Mouse (Mus musculus): ENCODE data around the gene Pkhd1. TPM values are rescaled to one million over a fixed set of nuclear protein-coding genes. Genes with fewer than 3 reads are reported as not detected.
"Not testable (repeated sequence)": the region's sequence is repeated elsewhere in the genome, so short reads cannot be mapped to it uniquely, and the experiment has no call there.

The Pkhd1 gene
- polyA plus RNA-seq, 1 experiment from 2014 or later = 0.10 TPM

DNA sequence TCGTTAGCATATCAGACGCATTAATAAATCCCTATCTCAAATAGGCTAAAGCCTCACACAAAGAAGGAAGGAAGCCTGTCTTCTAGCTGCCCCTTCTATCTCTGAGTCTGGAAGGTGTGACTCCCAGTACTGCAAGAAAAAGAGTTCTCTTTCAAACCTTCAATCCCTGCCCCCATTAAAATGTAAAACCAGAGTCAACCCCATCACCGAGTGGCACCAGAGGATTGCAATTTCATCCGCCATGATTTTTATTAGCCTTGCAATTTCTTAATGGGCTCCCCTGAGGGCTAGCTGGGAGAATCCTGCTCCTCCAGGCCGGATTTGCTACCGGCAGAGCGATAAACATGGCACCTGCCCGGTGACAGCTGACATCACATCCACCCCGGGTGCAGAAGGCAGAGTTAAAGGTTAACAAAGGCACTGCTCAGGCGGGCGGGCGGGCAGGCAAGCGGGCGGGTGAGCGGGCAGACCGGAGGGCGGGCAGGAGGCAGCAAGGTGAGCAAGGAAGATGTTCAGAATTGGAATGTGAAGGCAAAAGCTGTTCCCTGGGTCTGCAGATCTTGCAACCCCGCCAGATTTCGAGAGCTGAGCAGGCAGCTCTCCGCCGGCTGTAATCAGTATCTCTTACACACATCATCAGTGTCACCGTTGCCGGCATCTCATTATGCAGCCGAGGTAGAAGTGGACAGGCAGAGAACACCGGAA is 140.2 kb downstream of the Pkhd1 start:
- 2% methylated on average over 25 of the region's 25 CpGs for WGBS
- peak; percentile 93 for ATAC-seq

DNA sequence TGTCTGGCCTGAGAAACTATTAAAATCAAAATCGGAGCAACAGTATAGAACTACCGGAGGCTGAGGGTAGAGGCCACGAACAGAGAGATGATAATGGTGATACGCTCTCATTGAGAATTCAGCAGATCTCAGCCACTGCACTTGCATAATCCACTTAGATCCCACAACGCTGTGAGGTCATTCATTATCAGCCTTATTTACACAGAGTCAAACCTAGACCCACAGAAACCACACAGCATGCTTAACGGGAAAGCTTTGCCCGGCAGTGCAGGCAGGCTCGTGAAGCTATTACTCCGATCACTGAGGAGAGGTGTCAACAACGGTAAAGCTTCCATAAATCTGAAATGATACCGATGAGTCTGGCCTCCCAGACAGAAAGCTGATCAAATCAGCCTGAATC is 147.1 kb downstream of the Pkhd1 start:
- Histone ChIP-seq H3K9me3 (replicated peaks; ENCODE audit: control insufficient read depth, low read length, poor library complexity, severe bottlenecking) (no peaks in the 10 kb centered on the region), H3K4me1 (ENCODE audit: control insufficient read depth, insufficient read depth, low read length) (no peaks in the 10 kb centered on the region), H3K36me3 (ENCODE audit: control insufficient read depth, insufficient read depth, low read length) (no peaks in the 10 kb centered on the region), H3K4me2 (ENCODE audit: low read length) (no peak overlapping the region), H3K9ac (ENCODE audit: low read depth, low read length) (no peak overlapping the region), H3K4me3 (ENCODE audit: low read depth, low read length) (no peak overlapping the region), H3K27ac (ENCODE audit: low read length) (no peak overlapping the region), H3K27me3 (ENCODE audit: control insufficient read depth, insufficient read depth, low read depth, low read length) (no peaks in the 10 kb centered on the region)
- 46% methylated on average over 11 of the region's 11 CpGs for WGBS
- ATAC-seq = no peak; the same call in 1 of the 2 replicates

More for the DNA sequence above, 140.2 kb downstream of the Pkhd1 start:
- Histone ChIP-seq H3K27ac (ENCODE audit: low read length) (peak overlapping the region; percentile 83), H3K4me1 (ENCODE audit: control insufficient read depth, insufficient read depth, low read length) (peaks cover 11% of the 10 kb centered on the region; the same call in 1 of the 2 replicates), H3K27me3 (ENCODE audit: control insufficient read depth, insufficient read depth, low read depth, low read length) (no peaks in the 10 kb centered on the region), H3K4me3 (ENCODE audit: low read depth, low read length) (peak overlapping the region; percentile 38), H3K36me3 (ENCODE audit: control insufficient read depth, insufficient read depth, low read length) (no peaks in the 10 kb centered on the region), H3K4me2 (ENCODE audit: low read length) (peak overlapping the region; percentile 59), H3K9ac (ENCODE audit: low read depth, low read length) (peak overlapping the region; percentile 60), H3K9me3 (replicated peaks; ENCODE audit: control insufficient read depth, low read length, poor library complexity, severe bottlenecking) (no peaks in the 10 kb centered on the region)

DNA sequence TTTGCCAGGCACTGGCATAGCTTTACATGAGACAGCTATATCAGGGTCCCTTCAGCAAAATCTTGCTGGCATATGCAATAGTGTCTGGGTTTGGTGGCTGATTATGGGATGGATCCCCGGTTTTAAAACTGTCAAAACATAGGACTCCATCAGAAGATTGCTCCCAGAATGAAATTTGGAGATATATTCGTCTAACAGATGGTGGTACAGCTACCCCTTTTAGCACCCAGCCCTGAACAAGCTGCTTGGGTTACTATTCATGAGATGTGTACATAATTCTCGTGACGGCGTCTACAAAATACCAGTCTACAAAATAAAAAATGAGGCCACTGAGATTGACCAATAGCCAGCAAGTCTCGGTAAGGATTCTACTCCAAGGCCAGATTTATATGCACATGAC is 147.5 kb downstream of the Pkhd1 start:
- Histone ChIP-seq H3K36me3 (ENCODE audit: control insufficient read depth, insufficient read depth, low read length) (no peaks in the 10 kb centered on the region), H3K4me3 (ENCODE audit: low read depth, low read length) (no peak overlapping the region), H3K4me2 (ENCODE audit: low read length) (no peak overlapping the region), H3K27ac (ENCODE audit: low read length) (no peak overlapping the region), H3K4me1 (ENCODE audit: control insufficient read depth, insufficient read depth, low read length) (no peaks in the 10 kb centered on the region), H3K9me3 (replicated peaks; ENCODE audit: control insufficient read depth, low read length, poor library complexity, severe bottlenecking) (no peaks in the 10 kb centered on the region), H3K9ac (ENCODE audit: low read depth, low read length) (no peak overlapping the region), H3K27me3 (ENCODE audit: control insufficient read depth, insufficient read depth, low read depth, low read length) (no peaks in the 10 kb centered on the region)
- no peak for ATAC-seq
- 83% methylated on average over 6 of the region's 6 CpGs for WGBS

DNA sequence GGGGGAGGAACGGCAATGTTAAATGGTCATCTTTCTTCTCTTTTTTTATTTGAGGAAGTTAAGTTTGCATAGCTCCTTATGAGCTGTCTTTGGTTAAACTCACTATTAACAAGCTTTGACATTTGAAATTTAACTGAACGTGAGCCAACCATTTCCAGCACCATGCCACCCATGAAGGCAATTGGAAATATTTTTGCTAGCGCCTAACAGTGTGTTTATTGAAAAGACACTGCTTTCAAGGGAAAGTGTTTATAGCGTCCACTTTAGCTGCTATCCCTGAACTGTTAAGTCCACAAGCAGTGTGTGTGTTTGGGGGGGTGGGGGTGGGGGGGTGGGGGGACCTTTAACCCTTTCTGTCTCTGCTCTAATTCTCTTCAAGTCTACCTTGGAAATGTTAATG is 151.4 kb downstream of the Pkhd1 start:
- Histone ChIP-seq H3K27me3 (ENCODE audit: control insufficient read depth, insufficient read depth, low read depth, low read length) (no peaks in the 10 kb centered on the region), H3K36me3 (ENCODE audit: control insufficient read depth, insufficient read depth, low read length) (no peaks in the 10 kb centered on the region), H3K4me1 (ENCODE audit: control insufficient read depth, insufficient read depth, low read length) (no peaks in the 10 kb centered on the region), H3K4me2 (ENCODE audit: low read length) (no peak overlapping the region), H3K9ac (ENCODE audit: low read depth, low read length) (no peak overlapping the region), H3K4me3 (ENCODE audit: low read depth, low read length) (no peak overlapping the region), H3K27ac (ENCODE audit: low read length) (no peak overlapping the region), H3K9me3 (replicated peaks; ENCODE audit: control insufficient read depth, low read length, poor library complexity, severe bottlenecking) (no peaks in the 10 kb centered on the region)
- 69% methylated on average over 4 of the region's 4 CpGs for WGBS
- ATAC-seq = no peak

DNA sequence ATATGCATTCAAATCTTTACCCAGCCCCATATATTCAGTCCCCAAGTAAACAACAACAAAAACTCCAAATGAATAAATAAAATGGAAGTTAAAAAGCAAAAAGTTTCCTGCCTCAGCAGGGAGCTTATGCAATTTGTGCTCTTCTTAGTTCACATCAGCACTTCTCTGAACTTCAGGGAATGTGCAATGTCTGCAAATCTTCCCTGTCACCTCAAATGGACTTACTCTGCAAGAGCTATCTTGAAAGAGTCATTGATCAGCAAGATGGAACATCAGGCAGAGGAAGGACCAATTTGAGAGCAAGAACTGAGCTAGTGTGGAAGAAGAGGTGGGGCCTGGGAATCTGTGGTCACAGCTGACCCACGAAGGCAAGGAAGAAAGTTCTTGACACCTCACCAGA is 163.2 kb downstream of the Pkhd1 start:
- no peaks in the 10 kb centered on the region for H3K27me3 ChIP-seq (ENCODE audit: control insufficient read depth, insufficient read depth, low read depth, low read length)
- H3K4me3 ChIP-seq (ENCODE audit: low read depth, low read length) = no peak overlapping the region
- no peaks in the 10 kb centered on the region for H3K36me3 ChIP-seq (ENCODE audit: control insufficient read depth, insufficient read depth, low read length)
- H3K27ac ChIP-seq (ENCODE audit: low read length) = no peak overlapping the region
- WGBS = 79% methylated on average over 1 of the region's 1 CpGs
- ATAC-seq = no peak
- H3K4me1 ChIP-seq (ENCODE audit: control insufficient read depth, insufficient read depth, low read length) = no peaks in the 10 kb centered on the region
- no peaks in the 10 kb centered on the region for H3K9me3 ChIP-seq (replicated peaks; ENCODE audit: control insufficient read depth, low read length, poor library complexity, severe bottlenecking)
- no peak overlapping the region for H3K4me2 ChIP-seq (ENCODE audit: low read length)
- H3K9ac ChIP-seq (ENCODE audit: low read depth, low read length) = no peak overlapping the region

DNA sequence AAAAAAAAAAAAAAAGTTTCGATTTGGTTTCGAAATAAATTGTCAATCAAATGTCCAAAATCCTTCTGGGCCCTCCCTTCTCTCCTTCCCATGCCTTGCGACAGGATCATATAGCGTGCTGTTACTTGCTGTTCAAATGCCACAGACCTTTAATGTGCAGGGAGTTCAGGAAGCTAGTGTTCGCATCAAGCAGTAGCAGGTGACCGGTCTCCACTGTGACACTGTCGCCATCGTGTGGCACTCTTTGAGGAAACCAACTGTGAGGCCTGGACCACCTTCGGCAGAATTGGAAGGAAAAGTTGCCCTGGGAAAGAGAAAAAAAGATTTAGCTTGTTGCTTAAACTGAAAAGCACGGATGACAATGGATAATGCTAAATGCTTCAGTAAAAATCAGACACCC is 167.8 kb downstream of the Pkhd1 start:
- no peak overlapping the region for H3K27ac ChIP-seq (ENCODE audit: low read length)
- WGBS = 23% methylated on average over 10 of the region's 10 CpGs

DNA sequence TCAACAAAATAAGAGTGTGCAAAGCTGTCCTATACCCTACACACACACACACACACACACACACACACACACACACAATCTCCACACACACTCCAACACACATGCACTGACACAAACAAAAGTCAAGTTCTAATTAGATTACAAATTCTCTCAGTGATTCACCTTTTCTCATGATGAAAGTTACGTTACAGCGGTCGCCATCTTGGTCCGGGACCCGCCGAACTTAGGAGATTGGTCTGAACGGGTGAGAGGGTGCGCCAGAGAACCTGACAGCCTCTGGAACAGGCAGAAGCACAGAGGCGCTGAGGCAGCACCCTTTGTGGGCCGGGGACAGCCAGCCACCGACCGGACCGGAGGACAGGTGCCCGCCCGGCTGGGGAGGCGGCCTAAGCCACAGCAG is 185.8 kb downstream of the Pkhd1 start:
- H3K9me3 ChIP-seq (replicated peaks; ENCODE audit: control insufficient read depth, low read length, poor library complexity, severe bottlenecking); ATAC-seq; H3K9ac ChIP-seq (ENCODE audit: low read depth, low read length); H3K4me2 ChIP-seq (ENCODE audit: low read length); H3K36me3 ChIP-seq (ENCODE audit: control insufficient read depth, insufficient read depth, low read length); H3K4me1 ChIP-seq (ENCODE audit: control insufficient read depth, insufficient read depth, low read length); H3K4me3 ChIP-seq (ENCODE audit: low read depth, low read length); H3K27ac ChIP-seq (ENCODE audit: low read length); H3K27me3 ChIP-seq (ENCODE audit: control insufficient read depth, insufficient read depth, low read depth, low read length): not testable (repeated sequence)
- 90% methylated on average over 16 of the region's 16 CpGs for WGBS

More for the DNA sequence above, 167.8 kb downstream of the Pkhd1 start:
- H3K4me3 ChIP-seq (ENCODE audit: low read depth, low read length) = no peak overlapping the region
- no peaks in the 10 kb centered on the region for H3K27me3 ChIP-seq (ENCODE audit: control insufficient read depth, insufficient read depth, low read depth, low read length)
- ATAC-seq = peak; percentile 89
- no peaks in the 10 kb centered on the region for H3K9me3 ChIP-seq (replicated peaks; ENCODE audit: control insufficient read depth, low read length, poor library complexity, severe bottlenecking)
- H3K36me3 ChIP-seq (ENCODE audit: control insufficient read depth, insufficient read depth, low read length) = no peaks in the 10 kb centered on the region
- H3K4me1 ChIP-seq (ENCODE audit: control insufficient read depth, insufficient read depth, low read length) = no peaks in the 10 kb centered on the region
- H3K4me2 ChIP-seq (ENCODE audit: low read length) = no peak overlapping the region
- no peak overlapping the region for H3K9ac ChIP-seq (ENCODE audit: low read depth, low read length)

DNA sequence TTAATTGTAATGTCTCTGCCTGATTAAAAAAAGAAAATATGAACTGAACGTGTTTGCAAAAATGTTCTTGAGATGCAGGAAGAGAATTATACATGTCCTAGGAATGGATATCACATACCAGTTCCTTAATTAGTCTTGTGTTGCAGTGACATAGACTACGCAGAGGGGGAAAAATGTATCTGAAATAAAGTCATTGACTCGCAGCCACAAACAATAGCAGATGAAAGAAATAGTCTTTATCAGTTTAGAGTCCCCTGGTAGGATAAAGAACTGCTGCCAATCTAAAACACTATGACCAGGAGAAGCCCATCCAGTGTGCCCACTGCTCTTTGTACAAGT is 188.8 kb downstream of the Pkhd1 start:
- ATAC-seq = peak; percentile 39; the same call in 1 of the 2 replicates
- Histone ChIP-seq H3K4me1 (ENCODE audit: control insufficient read depth, insufficient read depth, low read length) (peaks cover 8% of the 10 kb centered on the region; the same call in 1 of the 2 replicates), H3K9ac (ENCODE audit: low read depth, low read length) (no peak overlapping the region), H3K4me2 (ENCODE audit: low read length) (no peak overlapping the region), H3K27ac (ENCODE audit: low read length) (peak overlapping the region; percentile 39; the same call in 1 of the 2 replicates), H3K9me3 (replicated peaks; ENCODE audit: control insufficient read depth, low read length, poor library complexity, severe bottlenecking) (no peaks in the 10 kb centered on the region), H3K27me3 (ENCODE audit: control insufficient read depth, insufficient read depth, low read depth, low read length) (no peaks in the 10 kb centered on the region), H3K4me3 (ENCODE audit: low read depth, low read length) (no peak overlapping the region), H3K36me3 (ENCODE audit: control insufficient read depth, insufficient read depth, low read length) (no peaks in the 10 kb centered on the region)
- WGBS = 60% methylated on average over 3 of the region's 3 CpGs

DNA sequence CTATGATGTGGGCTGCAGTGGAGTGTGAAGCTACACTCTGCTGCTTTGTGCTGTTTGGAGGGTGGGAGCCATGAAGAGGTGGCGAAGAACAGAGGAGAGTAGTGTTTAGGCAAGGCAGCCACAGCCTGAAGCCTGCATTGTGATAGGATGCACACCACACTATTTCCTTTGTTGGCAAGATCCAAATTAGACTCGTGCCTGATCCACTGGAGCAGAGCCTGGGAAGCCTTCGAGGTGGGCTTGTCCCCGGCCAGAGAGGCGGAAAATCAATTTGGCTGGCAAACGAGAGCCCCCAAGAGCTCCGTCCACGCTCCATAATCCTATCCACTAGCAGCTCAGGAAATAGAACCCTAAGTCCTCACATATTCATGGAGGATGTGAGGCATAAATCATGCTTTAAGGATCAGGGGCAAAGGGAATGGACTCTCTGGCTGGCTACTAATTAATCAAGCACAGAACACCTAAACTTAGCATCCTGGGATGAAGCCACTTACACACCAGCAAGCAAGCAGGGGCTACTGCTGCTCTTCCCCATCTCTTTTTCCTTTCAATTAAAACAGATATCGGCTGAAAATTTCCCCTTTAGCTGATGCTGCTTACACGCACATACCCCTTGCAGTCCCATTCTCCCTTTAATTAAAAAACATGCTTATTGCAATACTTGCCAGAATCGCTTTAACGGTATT is 189.4 kb downstream of the Pkhd1 start:
- ATAC-seq = peak; percentile 96
- Histone ChIP-seq H3K36me3 (ENCODE audit: control insufficient read depth, insufficient read depth, low read length) (no peaks in the 10 kb centered on the region), H3K4me3 (ENCODE audit: low read depth, low read length) (peak overlapping the region; percentile 2; the same call in 1 of the 2 replicates), H3K4me2 (ENCODE audit: low read length) (peak overlapping the region; percentile 44), H3K4me1 (ENCODE audit: control insufficient read depth, insufficient read depth, low read length) (peaks cover 8% of the 10 kb centered on the region; the same call in 1 of the 2 replicates), H3K27ac (ENCODE audit: low read length) (peak overlapping the region; percentile 39), H3K9me3 (replicated peaks; ENCODE audit: control insufficient read depth, low read length, poor library complexity, severe bottlenecking) (no peaks in the 10 kb centered on the region), H3K9ac (ENCODE audit: low read depth, low read length) (peak overlapping the region; percentile 43), H3K27me3 (ENCODE audit: control insufficient read depth, insufficient read depth, low read depth, low read length) (no peaks in the 10 kb centered on the region)
- 22% methylated on average over 12 of the region's 12 CpGs for WGBS

Measured in midbrain, embryonic 16.5 days (tissue).